Mouse (Mus musculus) granulocyte monocyte progenitor cell, adult 5-6 weeks (primary cell): ENCODE results near the gene Mitf. TPM values are rescaled to one million over a fixed set of nuclear protein-coding genes. Genes with fewer than 3 reads are reported as not detected.

Source experiments
- ATAC-seq: replicated peaks from 2 replicates; pipeline ENCODE4 v1.8.0; 2016; ENCODE audit warnings: mild to moderate bottlenecking, moderate TSS enrichment, inconsistent platforms; ENCODE audit not compliant: poor library complexity, severe bottlenecking
- total RNA-seq, 2 experiments: library from RNA; stranded (forward) in 1 of 2; stranded (reverse) in 1 of 2; fragments of 200-712, 200-1000 nt in 1 of 2; fragments of >200 nt in 1 of 2; fragmentation: Nextera tagmentation in 1 of 2; gene quantifications; 2 replicates each; pipeline ENCODE4 v1.2.3; 2014 to 2017

Gene Mitf
- total RNA-seq (2014; fragmentation: Nextera tagmentation) (6.6 and 11.3 TPM in 2 replicates), total RNA-seq (2017) (7.4 and 7.5 TPM in 2 replicates)

GRCm38 (mm10) chr6:97806781-97807743 lies at the start of gene Mitf:
Gene Mitf (plus strand): TSS chr6:97807052.
- ATAC-seq: peak; percentile 98

DNA sequence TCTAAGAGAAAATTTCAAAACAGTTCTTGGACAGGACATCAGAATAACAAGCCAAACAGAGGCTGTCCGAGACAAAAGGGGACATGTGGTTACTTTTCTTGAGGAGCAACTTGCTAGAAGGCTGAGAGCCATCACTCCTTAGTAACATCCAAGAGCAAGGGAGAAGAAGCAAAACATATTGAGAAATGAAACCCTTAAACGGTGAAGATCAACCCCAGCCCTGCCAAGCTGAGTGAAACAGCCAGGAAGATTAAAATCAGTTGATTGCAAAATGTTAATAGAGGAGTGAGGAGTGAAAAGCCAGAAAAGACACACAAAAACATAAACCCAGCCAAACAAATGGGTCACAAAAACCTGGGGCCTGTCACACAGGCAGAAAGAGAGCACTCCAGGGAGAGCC lies 49.5 kb upstream of the Mitf start:
- no peak for ATAC-seq

DNA sequence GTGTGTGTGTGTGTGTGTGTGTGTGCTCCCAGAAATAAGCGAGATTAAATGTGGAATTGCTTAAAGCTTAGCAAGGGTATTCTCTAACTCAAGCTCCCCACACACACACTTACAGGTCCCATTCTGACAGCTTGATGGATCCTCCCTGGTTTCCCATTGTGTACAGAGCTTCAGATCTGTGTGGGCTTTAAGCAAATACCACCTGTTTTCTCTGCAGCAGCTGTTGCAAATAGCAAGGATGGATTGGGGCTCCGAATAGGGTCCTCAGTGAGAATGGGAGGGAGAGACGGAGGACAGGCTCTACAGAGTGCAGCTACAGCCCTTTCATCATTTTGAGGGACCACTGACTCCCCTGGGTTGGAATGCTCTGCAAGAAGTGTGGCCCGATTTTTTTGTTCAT lies 48.0 kb upstream of the Mitf start:
- no peak for ATAC-seq

- peak; percentile 82 for ATAC-seq
Measured at GRCm38 (mm10) chr6:97759301-97759700, 47.6 kb upstream of the Mitf start.

GRCm38 (mm10) chr6:97761326-97761725 lies 45.5 kb upstream of the Mitf start:
- no peak for ATAC-seq

- no peak for ATAC-seq
Measured at GRCm38 (mm10) chr6:97763970-97764369, 42.9 kb upstream of the Mitf start.

DNA sequence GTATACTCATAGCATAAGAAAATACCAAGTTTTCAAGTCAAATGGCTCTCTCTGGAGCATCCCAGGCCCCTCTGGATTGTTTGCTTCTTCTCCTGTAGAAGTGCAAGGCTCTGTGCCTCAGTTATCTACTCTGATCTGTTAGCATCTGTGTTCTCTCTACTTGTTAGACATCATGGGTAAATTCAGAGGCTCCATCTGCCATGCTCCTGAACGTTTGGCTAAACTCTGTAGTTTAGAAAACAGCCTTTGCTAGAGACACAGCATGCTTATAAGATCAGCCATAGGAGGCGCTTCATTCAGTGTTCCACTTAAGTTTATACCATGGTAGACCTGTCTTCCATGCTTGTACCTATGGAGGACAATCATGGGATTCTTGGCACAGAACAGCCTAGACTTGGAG lies 39.0 kb upstream of the Mitf start:
- ATAC-seq: no peak

- ATAC-seq: no peak
Measured at GRCm38 (mm10) chr6:97769549-97769948, 37.3 kb upstream of the Mitf start.

- no peak for ATAC-seq
Measured at GRCm38 (mm10) chr6:97781316-97781715, 25.5 kb upstream of the Mitf start.

- ATAC-seq: no peak
Measured at GRCm38 (mm10) chr6:97782291-97782690, 24.6 kb upstream of the Mitf start.

- no peak for ATAC-seq
Measured at GRCm38 (mm10) chr6:97786871-97787270, 20.0 kb upstream of the Mitf start.

- peak; percentile 88 for ATAC-seq
Measured at GRCm38 (mm10) chr6:97788361-97788974, 18.4 kb upstream of the Mitf start.

- no peak for ATAC-seq
Measured at GRCm38 (mm10) chr6:97789700-97790099, 17.2 kb upstream of the Mitf start.

GRCm38 (mm10) chr6:97792104-97792503 lies 14.7 kb upstream of the Mitf start:
- ATAC-seq: peak; percentile 48

- no peak for ATAC-seq
Measured at GRCm38 (mm10) chr6:97795175-97795574, 11.7 kb upstream of the Mitf start.

DNA sequence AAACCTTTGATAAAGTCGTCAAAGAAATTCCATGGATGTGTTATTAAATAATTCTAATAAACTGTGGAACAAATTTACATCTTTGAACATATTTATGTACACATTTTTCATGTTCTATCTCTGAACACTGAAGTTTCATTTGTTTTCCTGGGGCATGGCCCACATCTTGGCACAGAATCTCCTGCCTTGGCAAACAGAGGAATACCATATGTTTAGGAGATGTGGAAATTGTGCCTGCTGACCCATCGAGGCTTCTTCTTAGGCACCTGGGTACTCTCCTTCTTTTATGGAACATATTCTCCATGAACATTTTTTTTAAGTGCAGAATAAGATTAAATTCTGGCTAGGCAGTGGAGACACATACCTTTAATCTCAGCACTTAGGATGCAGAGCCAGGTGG lies 6.2 kb upstream of the Mitf start:
- ATAC-seq: no peak

DNA sequence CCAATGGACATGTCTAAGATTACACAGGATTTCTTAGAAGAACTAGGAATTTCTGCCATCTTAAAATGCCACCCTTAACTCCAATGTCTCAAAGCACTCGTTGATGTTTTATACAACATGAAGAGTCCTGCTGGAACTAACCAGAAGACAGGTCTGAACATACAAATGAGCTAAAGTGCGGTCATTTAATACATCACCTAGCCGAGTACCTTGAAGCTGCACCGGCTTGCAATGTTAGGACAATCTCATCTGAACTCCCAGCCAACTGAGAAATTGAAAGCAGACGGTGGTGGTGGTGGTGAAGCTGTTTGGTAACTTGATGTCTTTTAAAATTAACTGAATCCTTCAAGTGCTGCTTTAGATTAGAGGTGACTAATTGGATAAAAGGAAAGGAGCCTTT lies 801 bp upstream of the Mitf start:
- ATAC-seq: no peak

DNA sequence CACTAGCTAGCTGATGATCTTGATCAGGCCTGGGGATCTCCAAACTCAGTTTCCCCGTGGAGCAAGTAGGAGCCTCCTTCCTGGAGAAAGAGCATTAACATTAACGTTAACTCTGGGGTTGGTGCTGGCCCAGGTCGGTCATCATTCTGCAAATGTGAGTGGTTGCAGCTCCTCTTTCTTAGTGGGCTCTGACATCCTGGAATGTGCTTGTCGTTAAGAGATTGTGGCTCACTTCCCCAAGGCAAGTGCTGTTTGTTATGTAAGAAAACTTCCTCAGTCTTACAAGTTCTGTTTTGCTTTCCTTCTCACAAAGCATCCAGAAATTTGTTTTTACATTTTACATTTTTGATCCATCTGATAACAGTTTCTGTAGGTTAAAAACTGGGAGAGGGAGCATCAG lies 7.3 kb downstream of the Mitf start:
- peak; percentile 62 for ATAC-seq

- peak; percentile 21 for ATAC-seq
Measured at GRCm38 (mm10) chr6:97815723-97816122, 8.9 kb downstream of the Mitf start.

GRCm38 (mm10) chr6:97816806-97817205 lies 10.0 kb downstream of the Mitf start:
- ATAC-seq: no peak

DNA sequence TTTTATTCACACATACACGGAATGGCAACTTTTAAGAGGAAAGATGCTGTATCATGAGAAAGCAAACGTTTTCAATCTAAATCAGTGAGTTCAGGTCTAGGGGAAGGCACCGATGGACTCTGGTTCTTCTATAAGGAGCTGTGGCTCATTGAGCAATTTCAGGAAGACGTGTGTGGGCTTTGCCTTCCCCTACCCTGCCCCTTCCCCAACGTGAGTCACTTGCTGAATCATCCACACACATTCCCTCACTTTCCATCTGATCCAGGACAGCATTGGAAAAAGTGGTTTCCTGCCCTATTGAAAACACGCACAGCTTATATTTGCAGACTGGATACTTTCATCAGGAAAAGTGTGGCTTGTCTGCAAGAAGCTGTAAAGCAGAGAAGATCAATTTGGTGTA lies 11.3 kb downstream of the Mitf start:
- ATAC-seq: peak; percentile 48

DNA sequence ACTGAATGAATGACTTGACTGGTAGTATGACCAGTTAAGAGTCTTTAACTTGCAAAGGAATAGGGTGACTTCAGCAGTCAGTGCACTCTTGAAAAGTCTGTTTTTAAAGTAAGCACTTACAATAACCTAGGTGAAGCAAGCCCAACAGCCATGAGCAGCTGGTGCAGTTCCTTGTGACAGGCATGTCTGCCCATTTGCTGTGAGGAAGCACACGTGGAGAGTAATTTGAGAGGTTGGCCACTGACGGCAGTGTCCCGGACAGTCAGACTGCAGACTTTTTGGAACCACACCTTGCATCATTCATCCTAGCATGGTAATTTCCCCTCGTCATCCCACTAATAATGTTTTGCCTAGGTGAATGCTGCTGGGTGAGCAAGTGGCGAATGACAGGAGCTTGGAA lies 12.1 kb downstream of the Mitf start:
- ATAC-seq: peak; percentile 57
